Mouse (Mus musculus): ENCODE data around the gene Numbl.

The Numbl gene

DNA sequence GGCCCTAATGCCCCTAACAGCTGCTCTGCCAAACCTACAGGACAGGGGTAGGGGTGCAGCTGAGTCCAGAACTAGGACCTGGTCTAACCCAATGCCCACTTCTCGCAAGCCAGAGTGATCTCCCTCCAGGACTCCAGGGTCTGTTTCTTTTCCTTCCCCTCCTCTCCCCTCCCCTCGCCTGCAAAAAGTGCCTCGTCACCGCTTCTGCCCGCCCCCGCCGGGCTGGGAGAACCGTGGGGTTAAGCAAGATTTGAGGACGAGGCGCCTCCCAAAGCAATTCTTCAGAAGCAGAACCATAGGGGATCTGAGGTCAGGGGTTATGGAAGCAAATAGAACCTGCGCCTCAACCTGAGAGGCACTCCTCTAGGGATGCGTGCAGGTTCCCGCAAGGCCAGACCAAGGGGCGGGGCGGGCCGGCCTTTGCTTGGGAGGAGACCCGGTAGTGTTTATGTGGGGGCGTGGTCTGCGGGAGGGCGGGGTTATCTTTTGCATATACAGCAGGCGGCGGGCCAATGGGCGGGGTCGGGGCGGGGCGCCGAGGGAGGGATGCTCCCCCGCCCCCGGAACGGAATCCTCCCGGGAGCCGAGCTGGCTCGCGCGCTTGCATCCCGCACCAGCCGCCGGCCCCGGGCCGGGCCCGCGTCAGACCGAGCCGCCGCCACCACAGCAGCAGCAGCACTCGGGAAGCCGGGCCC, at the start of gene Numbl:
Numbl (plus strand) TSS at position 229 of the 695 bp plus-strand sequence.
- peak; percentile 99 for DNase-seq (ENCODE audit: low read depth)

DNA sequence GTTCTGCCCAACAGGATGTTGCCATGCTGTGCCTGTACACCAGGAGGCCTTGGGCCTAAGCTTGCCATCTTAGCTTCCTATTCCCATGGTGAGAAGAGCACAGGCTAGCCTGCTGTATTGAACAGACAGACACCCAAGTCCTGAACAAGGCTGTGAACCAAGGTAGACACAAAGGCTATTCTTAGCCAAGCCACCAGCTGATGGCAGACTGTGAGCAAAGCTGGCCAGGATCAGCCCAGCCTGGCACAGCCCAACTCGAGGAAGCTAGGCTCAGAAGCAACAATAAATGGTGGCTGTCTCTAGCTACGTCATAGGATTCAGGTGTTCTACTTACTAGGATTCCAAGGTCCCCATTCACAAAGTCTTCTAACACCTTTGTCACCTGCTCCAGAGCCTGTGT, 45.6 kb upstream of the Numbl start:
- DNase-seq (ENCODE audit: low read depth) = no peak

DNA sequence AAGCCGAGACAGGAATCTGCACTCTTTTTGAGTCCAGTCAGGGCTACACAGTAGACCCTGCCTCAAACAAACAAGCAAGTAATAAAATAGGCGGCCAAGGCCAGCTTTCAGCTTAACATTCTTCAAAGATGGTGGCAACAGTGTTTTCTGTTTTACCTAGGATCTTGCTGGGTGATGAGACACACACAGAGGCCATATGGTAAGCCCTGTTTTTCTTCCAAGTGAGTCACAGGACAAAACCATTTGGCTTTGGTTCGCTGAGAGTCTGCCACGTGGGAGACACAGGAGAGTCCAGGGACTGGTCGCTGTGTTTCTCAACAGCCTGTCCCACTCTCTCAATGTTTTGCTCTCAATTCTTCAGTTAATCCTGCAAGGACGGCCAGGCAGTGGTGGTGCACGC, 39.6 kb upstream of the Numbl start:
- DNase-seq (ENCODE audit: low read depth) = peak; percentile 73

DNA sequence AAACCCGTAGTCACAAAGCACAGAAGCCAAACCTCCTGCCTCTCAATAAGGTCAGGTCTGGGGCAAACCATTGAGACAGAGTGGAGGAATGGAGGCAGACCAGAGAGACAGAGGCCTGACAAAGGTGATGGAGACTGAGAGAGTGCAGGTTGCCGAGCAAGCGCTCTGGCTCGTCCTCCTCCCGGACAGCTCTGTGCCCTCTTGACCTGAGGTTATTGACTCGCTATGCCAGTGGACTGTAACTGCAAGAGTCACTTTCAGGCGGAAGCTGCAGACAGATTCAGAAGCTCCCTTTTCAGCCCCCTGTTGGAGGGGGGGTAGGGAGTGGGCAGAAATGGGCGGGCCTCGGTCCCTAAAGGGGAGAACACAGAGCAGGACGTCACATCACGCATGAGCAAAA, 38.3 kb upstream of the Numbl start:
- no peak for DNase-seq (ENCODE audit: low read depth)

DNA sequence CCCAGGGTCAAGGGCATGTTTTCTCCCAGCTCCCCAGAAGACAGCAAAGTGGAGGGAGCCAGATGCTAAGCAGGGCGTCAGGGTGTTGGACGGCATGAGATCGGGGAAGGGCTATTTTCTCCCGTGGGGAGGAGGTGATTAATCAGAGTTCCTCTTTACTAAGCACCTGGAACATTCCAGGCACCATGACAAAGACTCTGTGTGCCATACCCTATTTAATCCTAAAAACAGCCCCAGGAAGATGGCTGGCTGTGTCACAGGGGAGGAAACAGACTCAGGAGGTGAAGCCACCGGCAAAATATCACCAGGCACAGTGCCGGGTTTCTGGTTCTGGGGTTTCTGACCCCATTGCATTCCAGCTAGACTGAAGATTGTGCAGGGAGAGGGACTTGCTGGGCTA, 36.3 kb upstream of the Numbl start:
- DNase-seq (ENCODE audit: low read depth) = no peak

DNA sequence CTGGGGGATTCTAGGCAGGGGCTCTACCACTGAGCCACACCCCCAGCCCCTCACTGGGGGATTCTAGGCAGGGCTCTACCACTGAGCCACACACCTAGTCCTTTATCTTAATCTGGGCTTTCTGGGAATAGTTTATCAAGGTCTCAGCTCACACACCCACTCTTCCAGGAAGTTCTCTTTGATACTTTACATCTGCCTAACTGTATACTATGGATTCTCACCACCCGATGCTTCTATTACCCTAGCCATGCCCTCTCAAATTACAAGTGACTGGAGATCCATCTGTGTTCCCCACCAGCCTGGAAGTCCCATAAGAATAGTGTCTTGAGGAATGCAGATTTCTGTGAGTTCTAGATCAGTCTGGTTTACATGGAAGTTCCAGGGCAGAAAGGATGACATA, 35.7 kb upstream of the Numbl start:
- no peak for DNase-seq (ENCODE audit: low read depth)

DNA sequence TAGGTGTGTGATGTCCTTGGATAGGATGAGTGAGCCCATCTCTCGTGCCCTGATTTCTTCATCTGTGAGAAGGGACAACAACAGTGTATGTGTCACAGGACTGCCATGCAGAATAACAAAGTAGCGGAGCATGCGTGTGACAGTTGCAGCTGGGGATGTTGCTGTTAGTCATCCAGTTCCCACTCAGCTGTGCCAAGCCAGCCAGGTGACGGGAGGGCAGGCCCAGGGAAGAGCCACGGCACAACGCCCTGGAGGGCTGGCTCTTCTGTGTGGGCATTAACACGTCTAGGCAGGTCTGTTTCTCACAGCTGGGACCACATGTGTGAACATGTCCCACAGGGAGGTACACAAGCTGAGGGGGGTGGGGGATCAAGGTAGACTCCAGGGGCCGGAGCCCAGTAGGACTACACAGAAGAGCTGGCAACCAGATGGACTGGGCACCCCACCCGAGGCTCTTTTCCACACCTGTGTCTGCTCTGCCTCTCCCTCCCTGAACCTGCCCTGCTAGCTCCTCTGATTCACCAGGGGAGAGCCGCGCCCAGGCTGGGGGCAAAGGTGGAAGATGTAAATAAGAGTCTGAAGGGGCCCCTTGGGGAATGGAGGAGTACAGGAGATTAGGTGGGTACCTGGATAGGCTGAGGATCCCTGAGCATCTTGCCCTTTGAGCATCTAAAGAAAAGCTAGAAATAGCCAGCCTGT, 33.2 kb upstream of the Numbl start:
- DNase-seq (ENCODE audit: low read depth) = no peak

DNA sequence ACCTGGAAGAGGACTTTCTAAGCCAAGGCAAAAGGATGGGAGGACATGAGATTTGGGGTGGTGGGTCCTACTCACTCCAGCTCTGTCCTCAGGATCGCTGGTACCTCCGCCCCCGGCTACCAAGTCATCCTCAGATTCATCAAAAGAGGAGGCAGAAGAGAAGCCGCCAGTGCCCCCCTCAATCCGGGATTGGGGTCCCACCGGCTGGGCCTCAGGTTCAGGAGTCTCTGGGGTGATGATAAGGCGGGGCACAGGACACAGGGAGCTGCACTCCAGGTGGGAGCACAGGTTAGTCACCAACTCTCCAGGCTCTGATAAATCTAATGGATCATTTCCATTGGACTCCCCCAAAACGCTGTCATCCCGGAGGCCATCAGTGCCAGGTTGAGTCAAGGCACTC, 31.0 kb upstream of the Numbl start:
- DNase-seq (ENCODE audit: low read depth) = no peak

DNA sequence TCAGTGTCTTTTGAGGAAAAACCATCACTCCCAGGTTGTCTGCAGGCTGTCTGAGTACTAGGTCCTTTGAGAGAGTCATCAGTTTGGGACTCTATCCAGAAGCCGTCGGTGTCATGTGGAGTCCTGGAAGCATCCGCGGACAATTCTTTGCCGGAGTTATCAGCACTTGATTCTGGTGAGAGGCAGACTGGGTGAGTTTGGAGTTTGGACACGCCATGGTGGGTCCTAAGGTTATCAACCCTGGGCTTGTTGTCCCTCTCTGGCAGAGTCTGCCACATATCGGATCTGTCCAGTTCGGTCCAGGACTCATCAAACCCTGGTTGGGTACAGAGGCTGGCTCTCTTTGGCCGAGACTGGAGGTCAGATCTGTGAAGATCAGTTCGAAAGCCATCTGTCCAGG, 30.6 kb upstream of the Numbl start:
- peak; percentile 50 for DNase-seq (ENCODE audit: low read depth)

DNA sequence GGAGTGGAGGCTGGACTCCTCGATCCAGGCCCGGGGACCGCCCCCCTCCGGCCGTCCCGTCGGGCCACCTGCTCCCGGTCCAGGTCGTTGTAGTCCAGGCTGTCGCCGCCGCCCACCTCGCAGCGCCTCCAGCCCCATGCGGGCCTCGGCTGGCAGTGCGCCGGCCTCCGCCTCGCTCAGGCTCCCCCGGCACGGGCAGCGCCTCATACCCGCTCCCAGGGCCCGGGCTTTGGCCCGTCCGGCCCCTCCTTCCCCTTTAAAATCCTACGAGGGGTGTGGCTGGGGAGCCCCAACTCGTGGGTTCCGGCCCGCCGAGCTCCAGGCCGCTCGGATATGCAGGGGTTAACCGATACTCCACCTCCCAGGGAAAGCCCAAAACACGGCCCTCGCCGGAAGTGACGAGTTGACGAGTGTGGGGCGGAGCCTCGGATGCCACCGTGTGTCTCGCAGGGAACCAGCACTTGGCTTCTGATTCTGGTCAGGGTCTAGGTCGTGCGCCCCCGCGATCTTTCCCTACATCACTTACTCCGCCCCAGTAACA, 29.9 kb upstream of the Numbl start, which contains the start of gene Itpkc:
Itpkc (minus strand) TSS at position 381 of the 541 bp plus-strand sequence.
- DNase-seq (ENCODE audit: low read depth) = peak; percentile 96

DNA sequence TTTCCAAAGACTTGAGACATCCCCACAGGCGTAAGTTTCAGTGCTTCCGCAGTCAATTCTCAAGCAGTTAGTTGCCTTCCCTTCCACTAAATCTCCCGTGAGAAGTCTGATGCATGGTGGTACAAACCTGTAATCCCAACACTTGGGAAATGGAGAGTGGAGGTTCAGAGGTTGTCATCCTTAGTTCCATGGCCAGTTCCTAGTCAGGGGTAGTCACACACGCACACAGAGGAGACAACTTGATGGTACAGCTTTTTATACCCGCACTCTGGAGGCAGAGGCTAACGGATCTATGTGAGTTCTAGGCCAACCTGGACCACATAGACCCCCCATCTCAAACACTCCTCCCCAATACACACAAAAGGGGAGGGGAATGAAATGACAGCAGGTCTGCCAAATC, 29.4 kb upstream of the Numbl start:
- no peak for DNase-seq (ENCODE audit: low read depth)

DNA sequence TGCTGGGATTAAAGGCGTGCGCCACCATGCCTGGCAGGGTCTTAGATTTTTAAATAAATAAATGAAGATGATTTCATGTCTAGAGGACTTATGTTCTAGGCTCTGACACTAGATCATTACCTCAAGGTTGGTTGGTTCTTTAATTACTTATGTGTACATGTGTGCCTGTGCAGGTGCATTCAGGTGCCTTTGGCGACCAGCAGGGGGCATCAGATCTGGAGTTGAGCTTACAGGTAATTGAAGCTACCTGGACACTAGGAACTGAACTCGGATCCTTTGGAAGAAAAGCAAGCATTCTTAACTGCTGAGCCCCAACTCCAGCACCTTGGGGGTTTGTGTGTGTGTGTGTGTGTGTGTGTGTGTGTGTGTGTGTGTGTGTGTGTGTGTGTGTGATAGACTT, 27.5 kb upstream of the Numbl start:
- no peak for DNase-seq (ENCODE audit: low read depth)

DNA sequence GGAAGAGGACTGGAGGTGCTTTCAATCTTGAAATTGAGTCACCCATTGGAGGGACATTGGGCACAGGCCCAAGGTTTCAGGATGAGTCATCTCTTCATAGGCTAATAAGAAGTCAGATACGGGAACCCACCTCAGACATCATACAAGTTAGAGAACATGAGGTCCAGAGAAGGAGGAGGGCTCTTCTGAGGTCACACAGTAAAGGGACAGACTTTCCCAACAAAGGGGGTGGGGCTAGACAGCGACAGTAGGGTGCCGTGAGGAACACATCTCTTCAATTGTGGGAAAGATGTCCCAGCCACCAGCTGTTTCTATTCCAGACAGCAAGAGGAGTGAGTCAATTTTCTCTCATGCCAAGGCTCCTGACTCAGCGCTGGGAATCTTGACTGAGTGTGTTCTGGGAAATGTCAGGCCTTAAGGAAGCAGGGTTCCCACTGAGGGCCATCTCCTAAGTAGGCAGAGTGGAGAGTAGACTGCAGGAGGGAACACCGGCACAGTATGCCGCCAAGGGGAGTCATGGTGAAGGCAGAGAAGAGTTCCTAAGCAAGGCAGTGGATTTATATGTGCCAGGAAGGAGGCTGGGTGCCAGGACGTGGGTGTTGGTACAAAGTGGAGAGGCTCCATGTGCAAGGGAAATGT, 26.4 kb upstream of the Numbl start:
- DNase-seq (ENCODE audit: low read depth) = peak; percentile 88

DNA sequence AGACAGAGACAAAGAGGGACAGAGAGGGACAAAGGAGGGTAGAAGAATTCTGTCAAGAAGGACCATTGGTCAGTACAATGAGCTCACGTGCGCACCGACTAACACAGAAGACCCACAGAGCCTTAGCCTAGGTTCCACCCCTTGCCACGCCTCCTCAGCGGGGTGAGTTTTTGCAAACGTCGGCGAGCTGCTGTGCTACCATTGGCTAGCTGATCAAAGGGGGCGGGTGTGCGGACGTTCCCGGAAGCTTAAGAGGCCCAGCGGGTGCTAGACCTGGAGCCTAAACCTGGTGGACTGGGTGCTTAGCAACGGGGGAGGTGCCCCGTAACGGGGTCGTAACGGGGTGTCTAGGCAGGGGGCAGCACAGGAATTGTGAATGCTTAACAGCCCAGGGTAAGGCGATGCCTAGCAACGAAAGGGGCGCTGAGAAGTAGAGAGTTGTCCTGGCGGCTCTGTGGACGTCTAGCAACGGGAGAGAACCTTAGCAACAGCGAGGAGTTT, 25.4 kb upstream of the Numbl start, which contains the start of gene Coq8b:
Coq8b (plus strand) TSS at position 243 of the 501 bp plus-strand sequence.
- DNase-seq (ENCODE audit: low read depth) = peak; percentile 92

DNA sequence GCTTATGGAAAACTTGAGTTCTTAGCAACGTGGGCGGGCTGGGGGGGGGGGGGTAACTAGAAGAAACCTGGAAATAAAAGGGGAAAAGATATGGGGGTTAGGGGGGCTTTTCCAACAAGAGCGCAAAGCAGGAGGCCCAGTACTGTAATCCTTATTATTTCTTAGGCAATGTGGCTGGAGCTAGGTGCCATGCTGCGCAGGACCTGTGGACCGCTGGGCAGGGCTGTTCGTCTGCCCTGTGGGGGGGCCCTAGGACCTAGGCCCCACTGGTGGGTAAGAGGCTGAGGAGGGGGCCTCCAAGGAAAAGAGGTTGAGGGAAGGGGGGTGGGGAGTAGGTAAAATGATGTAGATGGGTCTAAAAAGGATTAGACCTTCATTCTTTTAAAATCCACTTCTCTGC, 24.9 kb upstream of the Numbl start:
- DNase-seq (ENCODE audit: low read depth) = no peak

DNA sequence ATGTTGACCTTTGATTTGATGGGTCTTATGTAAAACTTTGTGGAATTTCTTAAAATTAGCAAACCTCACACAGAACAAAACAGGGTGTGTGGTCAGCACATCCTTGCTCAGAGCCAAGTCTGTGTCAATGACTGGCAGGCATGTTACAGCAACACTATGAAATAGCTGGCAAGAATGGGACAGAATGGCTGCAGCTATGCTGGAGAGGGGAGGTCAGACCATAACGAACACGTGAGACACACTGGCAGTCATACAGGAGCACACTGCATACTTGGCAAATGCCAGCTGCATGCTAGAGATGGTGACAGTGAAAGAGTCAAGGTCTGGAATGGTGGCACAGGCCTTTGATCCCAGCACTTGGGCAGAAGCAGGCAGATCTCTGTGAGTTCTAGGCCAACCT, 22.5 kb upstream of the Numbl start:
- DNase-seq (ENCODE audit: low read depth) = no peak

DNA sequence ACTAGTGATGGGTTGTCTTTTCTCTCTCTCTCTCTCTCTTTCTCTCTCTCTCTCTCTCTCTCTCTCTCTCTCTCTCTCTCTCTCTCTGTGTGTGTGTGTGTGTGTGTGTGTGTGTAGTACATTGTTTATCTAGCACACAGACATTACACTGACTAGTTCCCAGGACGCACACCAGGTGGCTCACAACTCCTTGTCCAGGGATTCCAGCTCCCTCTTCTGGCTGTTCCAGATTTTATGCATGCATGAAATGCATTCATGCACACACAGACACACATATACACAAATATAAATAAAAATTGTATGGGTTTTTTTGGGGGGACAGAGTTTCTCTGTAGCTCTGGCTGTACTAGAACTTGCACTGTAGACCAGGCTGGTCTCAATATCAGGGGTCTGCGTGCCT, 20.7 kb upstream of the Numbl start:
- DNase-seq (ENCODE audit: low read depth) = peak; percentile 19

DNA sequence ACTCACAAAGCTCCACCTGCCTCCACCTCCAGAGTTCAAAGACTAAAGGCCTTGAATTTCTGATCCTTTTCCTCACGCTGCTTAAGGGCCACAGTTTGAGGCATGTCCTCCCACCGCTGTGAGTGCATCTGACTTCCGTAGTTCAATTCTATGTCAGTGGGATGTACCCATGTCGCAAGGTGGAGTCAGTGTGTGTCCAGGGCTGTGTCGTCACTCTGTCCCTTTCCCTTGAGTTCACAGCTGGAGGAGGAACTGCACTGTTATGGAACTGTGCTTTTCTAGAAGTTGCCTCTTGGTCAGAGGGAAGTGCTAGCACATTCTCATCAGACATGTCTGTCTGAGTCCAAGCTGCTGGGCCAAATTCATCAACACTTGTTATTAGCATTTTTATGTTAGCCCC, 19.7 kb upstream of the Numbl start:
- DNase-seq (ENCODE audit: low read depth) = no peak

DNA sequence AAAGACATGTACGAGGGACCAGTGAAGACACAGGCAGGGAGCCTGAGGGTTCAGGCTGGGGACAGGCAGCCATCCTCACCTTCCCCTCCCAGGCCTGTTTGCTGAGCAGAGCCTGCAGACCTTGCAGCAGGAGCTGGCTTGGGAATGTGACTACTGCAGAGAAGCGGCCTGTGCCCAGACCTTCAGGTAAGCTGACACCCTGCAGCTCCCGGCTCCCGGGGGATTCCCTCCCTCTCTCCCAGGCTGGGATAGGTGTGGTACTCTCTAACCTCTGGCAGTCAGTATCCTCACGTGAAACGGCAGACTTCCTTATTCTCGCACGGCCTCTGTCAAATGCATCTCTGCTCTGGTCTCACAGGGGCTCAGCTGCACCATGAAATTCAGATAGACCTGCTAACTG, 15.0 kb upstream of the Numbl start:
- DNase-seq (ENCODE audit: low read depth) = no peak

DNA sequence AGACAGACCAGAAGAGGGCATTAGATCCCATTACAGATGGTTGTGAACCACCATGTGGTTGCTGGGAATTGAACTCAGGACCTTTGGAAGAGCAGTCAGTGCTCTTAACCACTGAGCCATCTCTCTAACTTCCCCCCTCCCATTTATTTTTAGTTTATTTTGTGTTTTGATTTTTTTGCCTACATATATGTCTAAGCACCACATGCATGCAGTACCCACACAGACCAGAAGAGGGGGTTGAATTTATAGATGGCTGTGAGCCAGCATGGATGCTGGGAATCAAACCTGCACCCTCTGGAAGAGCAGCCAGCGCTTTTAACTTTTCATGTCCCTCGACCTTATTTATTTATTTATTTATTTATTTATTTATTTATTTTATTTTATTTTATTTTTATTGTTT, 14.1 kb upstream of the Numbl start:
- DNase-seq (ENCODE audit: low read depth) = peak; percentile 34

DNA sequence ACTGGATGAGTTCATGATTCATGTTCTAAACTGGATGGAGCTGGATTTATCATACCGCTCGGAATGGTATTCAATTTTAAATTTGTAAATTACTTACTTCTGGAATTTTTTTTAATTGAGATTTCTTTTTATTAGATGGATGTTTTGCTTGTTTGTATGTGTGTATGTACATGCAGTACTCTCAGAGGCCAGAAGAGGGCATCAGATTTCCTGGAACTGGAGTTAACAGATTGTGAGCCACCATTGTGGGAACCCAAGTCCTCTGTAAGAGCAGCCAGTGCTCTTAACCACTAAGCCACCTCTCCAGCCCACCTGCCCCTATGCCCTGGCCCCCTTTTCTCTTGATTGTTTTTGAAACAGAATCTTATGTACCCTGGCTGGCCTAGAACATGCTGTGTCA, 9.1 kb upstream of the Numbl start:
- DNase-seq (ENCODE audit: low read depth) = peak; percentile 53

DNA sequence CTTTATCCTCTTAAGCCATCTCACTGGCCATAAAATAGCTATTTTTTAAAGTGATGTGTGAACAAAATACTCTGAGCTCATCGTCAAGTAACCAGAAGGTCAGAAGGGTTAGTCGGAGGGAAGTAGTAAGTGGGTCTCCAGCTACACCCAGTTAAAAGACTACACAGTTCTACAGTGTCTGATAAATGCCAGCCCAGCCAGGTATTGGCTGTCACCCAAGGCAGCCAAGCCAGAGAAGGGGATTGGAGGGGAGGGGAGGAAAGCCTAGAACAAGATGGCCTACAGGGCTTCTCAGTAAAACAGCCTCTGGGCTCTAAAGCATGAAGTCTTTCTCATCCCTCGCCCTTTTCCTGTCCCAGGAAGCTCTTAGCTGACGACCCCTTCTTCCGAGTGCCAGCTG, 8.3 kb upstream of the Numbl start:
- DNase-seq (ENCODE audit: low read depth) = no peak

DNA sequence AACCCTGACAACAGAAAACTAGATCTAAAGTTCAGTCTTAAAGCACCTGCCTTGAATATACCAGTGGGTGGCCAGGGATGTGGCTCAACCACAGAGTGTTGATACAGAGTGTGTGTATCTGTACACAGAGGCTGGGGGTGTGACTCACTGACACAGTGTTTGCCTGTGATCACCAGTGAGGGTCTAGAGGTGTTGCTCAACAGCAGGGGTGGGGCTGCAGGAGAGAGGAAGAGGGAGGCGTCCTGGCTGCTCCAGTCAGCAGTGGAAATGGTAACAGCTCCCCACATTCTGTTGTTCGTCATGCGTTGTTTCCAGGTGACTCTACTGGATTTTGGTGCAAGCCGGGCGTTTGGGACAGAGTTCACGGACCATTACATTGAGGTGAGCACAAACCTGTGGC, 6.3 kb upstream of the Numbl start:
- DNase-seq (ENCODE audit: low read depth) = peak; percentile 59

All from NIH3T3 (cell line).